Mouse (Mus musculus) granulocyte monocyte progenitor cell, adult 5-6 weeks (primary cell): Measurements from ENCODE around the gene Relch. TPM values are rescaled to one million over a fixed set of nuclear protein-coding genes. Genes with fewer than 3 reads are reported as not detected.
"Not testable (repeated sequence)": the region's sequence is repeated elsewhere in the genome, so short reads cannot be mapped to it uniquely, and the experiment has no call there.

ENCODE experiments used
- ATAC-seq: replicated peaks from 2 replicates; pipeline ENCODE4 v1.8.0; 2016; ENCODE audit warnings: mild to moderate bottlenecking, moderate TSS enrichment, inconsistent platforms; ENCODE audit not compliant: poor library complexity, severe bottlenecking
- total RNA-seq, 2 experiments: library from RNA; stranded (forward) in 1 of 2; stranded (reverse) in 1 of 2; fragments of 200-712, 200-1000 nt in 1 of 2; fragments of >200 nt in 1 of 2; fragmentation: Nextera tagmentation in 1 of 2; gene quantifications; 2 replicates each; pipeline ENCODE4 v1.2.3; 2014 to 2017

Relch gene
- total RNA-seq, 2 experiments from 2014 or later = 29.4 to 43.4 TPM

GRCm38 (mm10) chr1:105739493-105739892 is 75.8 kb downstream of the Relch start:
- ATAC-seq = no peak

- ATAC-seq = no peak; the same call in 1 of the 2 replicates
Observed at GRCm38 (mm10) chr1:105742481-105742880, 78.8 kb downstream of the Relch start.

- peak; percentile 49 for ATAC-seq
Observed at GRCm38 (mm10) chr1:105746444-105746843, 82.8 kb downstream of the Relch start.

- ATAC-seq = peak; percentile 60
Observed at GRCm38 (mm10) chr1:105746858-105747596, 83.4 kb downstream of the Relch start.

- ATAC-seq = no peak
Observed at GRCm38 (mm10) chr1:105748091-105748799, 84.6 kb downstream of the Relch start.

GRCm38 (mm10) chr1:105752196-105752595 is 88.5 kb downstream of the Relch start:
- ATAC-seq = peak; percentile 73

GRCm38 (mm10) chr1:105752944-105753343 is 89.3 kb downstream of the Relch start:
- ATAC-seq = no peak

- no peak for ATAC-seq
Observed at GRCm38 (mm10) chr1:105758798-105759197, 95.1 kb downstream of the Relch start.

GRCm38 (mm10) chr1:105759422-105760165 is 95.9 kb downstream of the Relch start:
- no peak for ATAC-seq

GRCm38 (mm10) chr1:105765586-105765985 is 101.9 kb downstream of the Relch start:
- peak; percentile 17; the same call in 1 of the 2 replicates for ATAC-seq

- ATAC-seq = not testable (repeated sequence)
Observed at GRCm38 (mm10) chr1:105766099-105766498, 102.4 kb downstream of the Relch start.

GRCm38 (mm10) chr1:105768397-105768796 is 104.7 kb downstream of the Relch start:
- peak; percentile 25; the same call in 1 of the 2 replicates for ATAC-seq

GRCm38 (mm10) chr1:105770685-105771084 is 107.0 kb downstream of the Relch start:
- ATAC-seq = no peak

GRCm38 (mm10) chr1:105776426-105776825 is 112.8 kb downstream of the Relch start:
- ATAC-seq = no peak

GRCm38 (mm10) chr1:105780079-105780456 is 116.4 kb downstream of the Relch start:
- peak; percentile 68 for ATAC-seq

GRCm38 (mm10) chr1:105780457-105781364 is 117.0 kb downstream of the Relch start, which contains the start of gene Tnfrsf11a:
Tnfrsf11a (plus strand) TSS chr1:105780718.
- peak; percentile 69 for ATAC-seq

- ATAC-seq = no peak
Observed at GRCm38 (mm10) chr1:105781391-105782146, 117.9 kb downstream of the Relch start.

- ATAC-seq = no peak
Observed at GRCm38 (mm10) chr1:105784257-105785016, 120.8 kb downstream of the Relch start.
